In genomic region chr12:71049596-71050265, GRCm38 (mm10) we compare ENCODE assay signal across 10 mouse cellular contexts. TPM values are rescaled to one million over a fixed set of nuclear protein-coding genes. Genes with fewer than 3 reads are reported as not detected.
DNase-seq lines count a peak whose midpoint lies in the region; ATAC-seq and TF ChIP-seq lines count a peak whose summit lies in the region.
"Had no signal": no experiment of that assay in that cellular context is flagged by ENCODE, and none has a peak within 500 bp of the region (broad histone marks: within the 10 kb centered on the region; RNA-seq: fewer than 3 reads in every experiment).

No protein-coding gene starts in this region.

- DNase-seq in layer of hippocampus, adult 18-20 months (ENCODE audit: low spot score in 2 of 2) = peak; percentile 20 to 54
- no peak for DNase-seq in layer of hippocampus, adult 9-10 months (ENCODE audit: low spot score)
- DNase-seq in spleen, adult 2 months (ENCODE audit: low read depth in 1 of 2, low spot score in 2 of 2) = no peak
- no peak for DNase-seq in spleen, postnatal 10 days (ENCODE audit: low spot score in 2 of 2)
- no peak for DNase-seq in urinary bladder, postnatal 36 days (ENCODE audit: low spot score in 2 of 2)
- DNase-seq: kidney, postnatal 14 days had no signal

- peak overlapping the region; percentile 71 for H3K4me2 ChIP-seq in hindbrain, embryonic 15.5 days

- H3K4me1 ChIP-seq in spleen, adult 2 months (ENCODE audit: control insufficient read depth, insufficient read depth, insufficient read length) = peaks cover 4% of the 10 kb centered on the region
- H3K4me1 ChIP-seq in hindbrain, embryonic 15.5 days (replicated peaks) = peaks cover 30% of the 10 kb centered on the region
- peaks cover 8% of the 10 kb centered on the region; the same call in 1 of the 2 replicates for H3K4me1 ChIP-seq in olfactory bulb, adult 2 months (ENCODE audit: control insufficient read depth, insufficient read depth, low read length)

- peaks cover 21% of the 10 kb centered on the region for H3K36me3 ChIP-seq in spleen, adult 2 months (ENCODE audit: control insufficient read depth, insufficient read depth, low read length)
- H3K36me3 ChIP-seq in hindbrain, embryonic 15.5 days = peaks cover 8% of the 10 kb centered on the region

- H3K27ac ChIP-seq in spleen, adult 2 months (ENCODE audit: insufficient read depth, low read length) = peak overlapping the region; percentile 9; the same call in 1 of the 2 replicates
- H3K27ac ChIP-seq in hindbrain, embryonic 15.5 days (replicated peaks) = peak overlapping the region; percentile 92
- H3K27ac ChIP-seq in olfactory bulb, adult 2 months (ENCODE audit: insufficient read depth, low read depth, low read length) = peak overlapping the region; percentile 27
- H3K27ac ChIP-seq: macrophage had no signal

- TF ChIP-seq CTCF in spleen, adult 2 months (IDR thresholded peaks at IDR 0.05; ENCODE audit: extremely low read depth, insufficient read depth, insufficient read length, insufficient replicate concordance) = no peak
- TF ChIP-seq CTCF in olfactory bulb, adult 2 months (IDR thresholded peaks at IDR 0.05; ENCODE audit: insufficient read depth, low read depth, low read length) = no peak

- H3K4me3 ChIP-seq in spleen, adult 2 months (ENCODE audit: extremely low read depth, insufficient read depth, insufficient read length) = no peak overlapping the region
- peak overlapping the region; percentile 50 for H3K4me3 ChIP-seq in hindbrain, embryonic 15.5 days
- H3K4me3 ChIP-seq in olfactory bulb, adult 2 months (ENCODE audit: insufficient read depth, low read depth, low read length) = peak overlapping the region; percentile 40

- TF ChIP-seq POLR2A in spleen, adult 2 months (IDR thresholded peaks at IDR 0.05; ENCODE audit: low read depth, low read length) = no peak
- TF ChIP-seq POLR2A in olfactory bulb, adult 2 months (IDR thresholded peaks at IDR 0.05; ENCODE audit: insufficient read depth, low read depth, low read length) = no peak

- H3K9ac ChIP-seq in hindbrain, embryonic 15.5 days = peak overlapping the region; percentile 62

- ATAC-seq in hindbrain, embryonic 15.5 days (ENCODE audit: low FRiP score, low read depth) = no peak
- ATAC-seq: Patski had no signal

- H3K9me3 ChIP-seq in hindbrain, embryonic 15.5 days = no peaks in the 10 kb centered on the region

- 92% methylated on average over 10 of the region's 10 CpGs for WGBS in spleen, adult 2 months
- WGBS in hindbrain, embryonic 15.5 days = 59% methylated on average over 10 of the region's 10 CpGs
- 7% methylated on average over 10 of the region's 10 CpGs for WGBS in olfactory bulb, adult 2 months

- no peaks in the 10 kb centered on the region for H3K27me3 ChIP-seq in spleen, adult 2 months (ENCODE audit: control insufficient read depth, insufficient read depth, low read length)
- no peaks in the 10 kb centered on the region for H3K27me3 ChIP-seq in hindbrain, embryonic 15.5 days
- H3K27me3 ChIP-seq: Patski had no signal

RNA-seq across cellular contexts. Expression of gene Arid4a, which starts 33.9 kb away (rescaled TPM):
- total RNA-seq in layer of hippocampus, adult 18-20 months (2021) = 10 to 100 TPM; 40.9 to 44.2 TPM
- 4.7 and 5.0 TPM in 2 replicates for polyA plus RNA-seq in spleen, adult 2 months (2012; rRNA removed)
- 40.1 and 43.1 TPM in 2 replicates for polyA plus RNA-seq in hindbrain, embryonic 15.5 days (2015; fragmentation: Nextera tagmentation; extraction: Ambion mirVana)
- not detected in 2 replicates for polyA plus RNA-seq in olfactory bulb, adult 2 months (2012; ENCODE audit: insufficient read depth, insufficient read length, low replicate concordance, missing spikeins)

Comparison
In these comparisons a context has a peak if more than half of its experiments do, and no peak if none do; other contexts are left out.
1. DNase-seq: peak in layer of hippocampus, adult 18-20 months (2 of 2); none in layer of hippocampus, adult 9-10 months (single experiment), spleen, adult 2 months (0 of 2), spleen, postnatal 10 days (0 of 2) and urinary bladder, postnatal 36 days (0 of 2).
2. H3K27ac ChIP-seq: peak in every context shown above with its lines; median percentile 92 in hindbrain, embryonic 15.5 days; 27 in olfactory bulb, adult 2 months; 9 in spleen, adult 2 months.